Mouse (Mus musculus) cortical plate, adult 2 months (tissue): ENCODE results near the gene Sec24c.

Experiments used
- CTCF ChIP-seq: fragments of 200-500 bp; IDR thresholded peaks from 2 replicates; pipeline ENCODE4 v1.5.1; 2011; ENCODE audit warnings: mild to moderate bottlenecking, control low read depth, low read length; ENCODE audit not compliant: insufficient read depth; ENCODE audit errors: extremely low read depth
- POLR2A ChIP-seq: fragments of 200-500 bp; IDR thresholded peaks from 2 replicates; pipeline ENCODE4 v1.6.1; 2011; ENCODE audit warnings: mild to moderate bottlenecking, low read length, control low read depth; ENCODE audit not compliant: insufficient read depth; ENCODE audit errors: extremely low read depth

DNA sequence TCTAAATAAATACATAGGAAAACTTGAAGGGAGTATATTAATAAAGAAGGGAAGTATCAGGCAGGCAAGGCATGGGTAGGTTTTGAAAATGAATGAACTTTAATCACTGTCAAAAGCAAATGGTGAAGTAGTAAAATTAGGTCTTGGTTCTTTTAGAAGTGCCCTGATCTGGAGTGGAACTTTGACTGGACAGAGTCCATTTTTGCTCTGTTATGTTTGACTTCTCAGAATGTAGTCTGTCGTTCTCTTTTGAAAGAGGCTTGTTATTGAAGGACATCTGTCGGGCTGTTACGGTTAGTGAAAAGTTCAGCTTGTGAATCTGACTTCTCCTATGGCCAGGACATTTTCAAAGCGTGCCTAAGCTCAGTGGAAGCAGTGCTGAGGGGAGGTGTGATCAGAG is 3.8 kb downstream of the Sec24c start:
- TF ChIP-seq POLR2A (no peak), CTCF (no peak)
